Mouse (Mus musculus): Measurements from ENCODE around the gene Lfng.

GRCm38 (mm10) chr5:140566271-140566670 is 40.8 kb upstream of the Lfng start:
- no peak for TF ChIP-seq CTCF (IDR thresholded peaks at IDR 0.05; ENCODE audit: low read depth, low read length)
- TF ChIP-seq POLR2A (IDR thresholded peaks at IDR 0.05; ENCODE audit: extremely low read depth, insufficient read depth, low read length): no peak
